Mouse (Mus musculus): ENCODE measurements around the gene Cox7a2l.

Cox7a2l gene

GRCm38 (mm10) chr17:83526624-83527532, 9.7 kb upstream of the Cox7a2l start:
- peak; percentile 50 for DNase-seq (ENCODE audit: low read depth)

- no peak for DNase-seq (ENCODE audit: low read depth)
Observed at GRCm38 (mm10) chr17:83526091-83526561, 9.0 kb upstream of the Cox7a2l start.

GRCm38 (mm10) chr17:83525596-83525995, 8.5 kb upstream of the Cox7a2l start:
- DNase-seq (ENCODE audit: low read depth) = no peak

GRCm38 (mm10) chr17:83524753-83525152, 7.6 kb upstream of the Cox7a2l start:
- no peak for DNase-seq (ENCODE audit: low read depth)

- no peak for DNase-seq (ENCODE audit: low read depth)
Observed at GRCm38 (mm10) chr17:83522590-83523379, 5.7 kb upstream of the Cox7a2l start.

GRCm38 (mm10) chr17:83521881-83522280, 4.8 kb upstream of the Cox7a2l start:
- DNase-seq (ENCODE audit: low read depth) = no peak

GRCm38 (mm10) chr17:83514213-83514701, 2.9 kb downstream of the Cox7a2l start:
- peak; percentile 85 for DNase-seq (ENCODE audit: low read depth)

GRCm38 (mm10) chr17:83513655-83514212, 3.4 kb downstream of the Cox7a2l start:
- DNase-seq (ENCODE audit: low read depth) = no peak

GRCm38 (mm10) chr17:83512130-83512529, 5.0 kb downstream of the Cox7a2l start:
- DNase-seq (ENCODE audit: low read depth) = no peak

- DNase-seq (ENCODE audit: low read depth) = no peak
Observed at GRCm38 (mm10) chr17:83503693-83504092, 13.4 kb downstream of the Cox7a2l start.

- no peak for DNase-seq (ENCODE audit: low read depth)
Observed at GRCm38 (mm10) chr17:83499692-83500091, 17.4 kb downstream of the Cox7a2l start.

GRCm38 (mm10) chr17:83498889-83499288, 18.2 kb downstream of the Cox7a2l start:
- no peak for DNase-seq (ENCODE audit: low read depth)

GRCm38 (mm10) chr17:83487762-83488161, 29.4 kb downstream of the Cox7a2l start:
- no peak for DNase-seq (ENCODE audit: low read depth)

GRCm38 (mm10) chr17:83483784-83484183, 33.3 kb downstream of the Cox7a2l start:
- DNase-seq (ENCODE audit: low read depth) = no peak

GRCm38 (mm10) chr17:83482817-83483536, 34.2 kb downstream of the Cox7a2l start:
- DNase-seq (ENCODE audit: low read depth) = no peak

- DNase-seq (ENCODE audit: low read depth) = no peak
Observed at GRCm38 (mm10) chr17:83481551-83481950, 35.6 kb downstream of the Cox7a2l start.

GRCm38 (mm10) chr17:83477089-83477488, 40.0 kb downstream of the Cox7a2l start:
- no peak for DNase-seq (ENCODE audit: low read depth)

- no peak for DNase-seq (ENCODE audit: low read depth)
Observed at GRCm38 (mm10) chr17:83469586-83469985, 47.5 kb downstream of the Cox7a2l start.

- no peak for DNase-seq (ENCODE audit: low read depth)
Observed at GRCm38 (mm10) chr17:83466697-83467251, 50.4 kb downstream of the Cox7a2l start.

- DNase-seq (ENCODE audit: low read depth) = no peak
Observed at GRCm38 (mm10) chr17:83465969-83466368, 51.2 kb downstream of the Cox7a2l start.

- no peak for DNase-seq (ENCODE audit: low read depth)
Observed at GRCm38 (mm10) chr17:83457271-83457670, 59.9 kb downstream of the Cox7a2l start.
